Mouse (Mus musculus) hindbrain, embryonic 12.5 days (tissue): Measurements from ENCODE around the gene Olfr91. TPM values are rescaled to one million over a fixed set of nuclear protein-coding genes. Genes with fewer than 3 reads are reported as not detected.

Experiments used
- ATAC-seq: fragments of 200-750 bp; cut with Nextera tagmentation; 2 replicates; pipeline ENCODE4 v1.8.0; 2017; ENCODE audit warnings: moderate TSS enrichment; ENCODE audit not compliant: low FRiP score
- H3K27ac ChIP-seq: fragments of 300-500 bp; sonication (generic); 2 replicates; pipeline ENCODE4 v1.5.1; 2016; ENCODE audit warnings: mild to moderate bottlenecking
- H3K27me3 ChIP-seq: fragments of 300-500 bp; sonication (generic); 2 replicates; pipeline ENCODE4 v1.6.1; 2016; ENCODE audit warnings: mild to moderate bottlenecking
- H3K36me3 ChIP-seq: fragments of 300-500 bp; sonication (generic); 2 replicates; pipeline ENCODE4 v1.6.1; 2016; ENCODE audit warnings: mild to moderate bottlenecking
- H3K4me1 ChIP-seq: fragments of 300-500 bp; sonication (generic); 2 replicates; pipeline ENCODE4 v1.6.1; 2016
- H3K4me2 ChIP-seq: fragments of 300-500 bp; sonication (generic); replicated peaks from 2 replicates; pipeline ENCODE4 v1.6.1; 2016; ENCODE audit warnings: mild to moderate bottlenecking
- H3K4me3 ChIP-seq: fragments of 300-500 bp; sonication (generic); 2 replicates; pipeline ENCODE4 v1.5.1; 2016; ENCODE audit warnings: mild to moderate bottlenecking
- H3K9ac ChIP-seq: fragments of 300-500 bp; sonication (generic); 2 replicates; pipeline ENCODE4 v1.6.1; 2016; ENCODE audit warnings: mild to moderate bottlenecking, moderate library complexity
- H3K9me3 ChIP-seq: fragments of 300-500 bp; sonication (generic); replicated peaks from 2 replicates; pipeline ENCODE4 v1.6.1; 2016; ENCODE audit warnings: mild to moderate bottlenecking
- WGBS: fragments of 180-500 bp; shearing (Covaris S2); methylation state at CpG from one replicate; pipeline ENCODE4 v1.1.7; 2016; 5-methylcytosine and 5-hydroxymethylcytosine counted together
- polyA plus RNA-seq: library from polyadenylated mRNA; unstranded; fragments of >200 nt; fragmentation: Nextera tagmentation; extraction: Ambion mirVana; gene quantifications from 2 replicates; pipeline ENCODE4 v1.2.1, GENCODE M21; 2016

Olfr91 gene
- polyA plus RNA-seq, 1 experiment from 2014 or later: 0.05 TPM

DNA sequence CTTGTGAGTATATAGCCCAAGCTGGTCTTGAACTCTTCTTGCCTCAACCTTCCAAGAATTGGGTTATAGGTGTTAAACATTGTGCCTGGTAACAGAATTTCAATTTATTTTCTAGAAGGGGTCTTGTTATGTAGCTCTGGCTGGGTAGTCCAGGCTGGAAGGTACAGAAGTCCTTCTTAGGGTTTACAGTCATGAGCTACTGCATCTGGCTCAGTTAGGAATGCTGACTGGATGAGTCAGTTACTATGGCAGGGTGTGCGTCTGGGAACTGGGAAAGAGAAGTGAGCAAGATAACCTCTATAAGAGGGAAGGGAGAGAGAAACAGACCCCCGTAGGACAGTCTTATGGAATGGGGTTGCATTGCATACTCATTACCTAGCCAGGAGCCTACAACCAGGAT lies 22.3 kb downstream of the Olfr91 start:
- 91% methylated on average over 2 of the region's 2 CpGs for WGBS
- H3K4me3 ChIP-seq: no peak overlapping the region
- ATAC-seq: no peak
- H3K4me1 ChIP-seq: peaks cover 19% of the 10 kb centered on the region
- no peaks in the 10 kb centered on the region for H3K27me3 ChIP-seq
- H3K4me2 ChIP-seq: no peak overlapping the region
- peaks cover 57% of the 10 kb centered on the region for H3K36me3 ChIP-seq
- H3K27ac ChIP-seq: no peak overlapping the region
- H3K9me3 ChIP-seq: no peaks in the 10 kb centered on the region
- H3K9ac ChIP-seq: no peak overlapping the region

DNA sequence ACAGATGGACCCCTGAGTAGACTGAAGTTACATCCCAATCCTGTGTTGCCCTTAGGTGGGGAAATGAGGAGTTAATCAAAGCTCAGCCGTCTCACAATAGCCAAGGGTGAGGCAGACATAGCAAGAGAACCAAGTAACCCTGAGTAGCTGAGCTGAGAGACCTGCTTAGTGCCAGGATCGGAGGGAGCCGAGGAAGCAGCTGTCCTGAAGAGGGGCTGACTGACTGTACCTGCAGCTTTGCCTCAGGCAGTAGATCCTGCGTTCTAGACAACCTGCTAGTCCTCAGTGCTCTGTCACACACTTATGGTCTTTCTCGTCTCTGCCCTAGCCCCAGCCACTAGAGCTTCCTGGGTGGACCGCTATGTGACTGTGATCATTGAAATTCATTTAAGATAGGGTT lies 22.9 kb downstream of the Olfr91 start:
- Histone ChIP-seq H3K9me3 (no peaks in the 10 kb centered on the region), H3K4me1 (peaks cover 19% of the 10 kb centered on the region), H3K4me2 (no peak overlapping the region), H3K27ac (no peak overlapping the region), H3K36me3 (peaks cover 63% of the 10 kb centered on the region), H3K9ac (no peak overlapping the region), H3K27me3 (no peaks in the 10 kb centered on the region), H3K4me3 (no peak overlapping the region)
- no peak for ATAC-seq
- WGBS: 87% methylated on average over 6 of the region's 6 CpGs

DNA sequence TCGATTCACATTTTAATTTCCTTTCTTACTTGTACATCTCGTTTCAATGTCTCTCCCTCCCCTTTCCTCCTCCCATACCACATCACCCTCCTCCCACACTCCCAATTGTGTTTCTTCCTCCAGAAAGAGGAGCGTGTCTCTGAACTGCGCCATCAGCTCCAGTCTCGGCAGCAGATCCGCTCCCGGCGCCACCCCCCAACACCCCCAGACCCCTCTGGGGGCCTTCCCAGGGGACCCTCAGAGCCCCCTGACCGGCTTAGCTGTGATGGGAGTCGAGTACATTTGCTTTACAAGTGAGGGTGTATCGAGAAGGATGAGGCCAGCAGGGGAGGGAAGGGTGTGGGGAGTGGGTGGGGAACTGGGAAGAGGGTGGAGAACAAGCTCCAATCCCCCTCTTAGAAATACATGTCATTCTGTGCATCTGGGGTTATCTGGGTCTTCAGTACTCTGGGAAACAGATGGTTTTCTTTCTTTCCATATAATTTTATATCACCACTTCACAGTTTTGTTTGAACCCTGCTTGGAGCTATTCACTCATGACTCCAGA lies 25.3 kb downstream of the Olfr91 start:
- Histone ChIP-seq H3K27ac (no peak overlapping the region), H3K4me2 (no peak overlapping the region), H3K4me3 (no peak overlapping the region), H3K4me1 (peaks cover 7% of the 10 kb centered on the region), H3K9me3 (no peaks in the 10 kb centered on the region), H3K27me3 (no peaks in the 10 kb centered on the region), H3K36me3 (peaks cover 87% of the 10 kb centered on the region), H3K9ac (no peak overlapping the region)
- peak; percentile 48; the same call in 1 of the 2 replicates for ATAC-seq
- 35% methylated on average over 11 of the region's 11 CpGs for WGBS

DNA sequence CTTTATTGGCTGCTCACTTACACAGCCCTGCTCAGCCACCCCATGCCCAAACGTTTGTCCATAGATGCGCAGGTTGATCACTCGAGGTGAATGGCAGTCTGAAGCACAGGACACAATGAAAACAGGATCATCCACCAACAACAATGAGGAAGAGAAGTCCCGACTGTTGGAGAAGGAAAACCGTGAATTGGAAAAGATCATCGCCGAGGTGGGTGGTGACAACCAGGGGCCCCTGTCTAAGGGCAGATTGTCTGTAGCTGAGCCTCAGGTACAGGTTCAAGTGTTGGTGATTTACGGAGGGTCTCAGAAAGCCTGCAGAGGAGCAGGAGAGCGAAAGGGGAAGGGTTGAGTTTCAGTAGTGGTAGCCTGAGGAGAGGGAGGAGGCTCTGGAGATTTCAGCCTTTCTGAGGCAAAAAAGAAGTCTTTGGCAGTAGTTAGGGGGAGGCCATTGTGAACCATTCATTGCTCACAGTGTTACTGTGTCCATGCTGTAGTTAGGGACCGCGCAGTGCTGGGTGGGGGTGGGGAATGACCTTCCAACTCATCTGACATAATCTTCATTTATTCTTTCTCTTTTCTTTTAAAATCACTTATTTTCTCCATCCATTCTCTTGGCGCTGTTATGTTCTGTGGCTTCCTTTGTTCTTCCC lies 25.9 kb downstream of the Olfr91 start:
- no peak overlapping the region for H3K4me3 ChIP-seq
- no peak overlapping the region for H3K9ac ChIP-seq
- H3K27ac ChIP-seq: 0 out of 2 replicates have a peak overlapping the region, but pooled peaks have one; percentile 35
- peaks cover 7% of the 10 kb centered on the region for H3K4me1 ChIP-seq
- no peak overlapping the region for H3K4me2 ChIP-seq
- no peaks in the 10 kb centered on the region for H3K27me3 ChIP-seq
- H3K9me3 ChIP-seq: no peaks in the 10 kb centered on the region
- peaks cover 93% of the 10 kb centered on the region for H3K36me3 ChIP-seq
- WGBS: 52% methylated on average over 12 of the region's 12 CpGs
- peak; percentile 52 for ATAC-seq

GRCm38 (mm10) chr17:37070121-37070520 lies 28.0 kb downstream of the Olfr91 start:
- no peaks in the 10 kb centered on the region for H3K9me3 ChIP-seq
- H3K4me2 ChIP-seq: no peak overlapping the region
- H3K27ac ChIP-seq: no peak overlapping the region
- no peaks in the 10 kb centered on the region for H3K27me3 ChIP-seq
- H3K9ac ChIP-seq: no peak overlapping the region
- peaks cover 92% of the 10 kb centered on the region for H3K36me3 ChIP-seq
- ATAC-seq: no peak
- WGBS: 83% methylated on average over 8 of the region's 8 CpGs
- peaks cover 7% of the 10 kb centered on the region for H3K4me1 ChIP-seq
- no peak overlapping the region for H3K4me3 ChIP-seq

- WGBS: 85% methylated on average over 1 of the region's 1 CpGs
- Histone ChIP-seq H3K4me3 (no peak overlapping the region), H3K36me3 (peaks cover 92% of the 10 kb centered on the region), H3K4me2 (no peak overlapping the region), H3K9ac (no peak overlapping the region), H3K4me1 (peaks cover 7% of the 10 kb centered on the region), H3K27ac (no peak overlapping the region), H3K27me3 (no peaks in the 10 kb centered on the region), H3K9me3 (no peaks in the 10 kb centered on the region)
- no peak for ATAC-seq
Observed at GRCm38 (mm10) chr17:37067861-37068260, 30.2 kb downstream of the Olfr91 start.

DNA sequence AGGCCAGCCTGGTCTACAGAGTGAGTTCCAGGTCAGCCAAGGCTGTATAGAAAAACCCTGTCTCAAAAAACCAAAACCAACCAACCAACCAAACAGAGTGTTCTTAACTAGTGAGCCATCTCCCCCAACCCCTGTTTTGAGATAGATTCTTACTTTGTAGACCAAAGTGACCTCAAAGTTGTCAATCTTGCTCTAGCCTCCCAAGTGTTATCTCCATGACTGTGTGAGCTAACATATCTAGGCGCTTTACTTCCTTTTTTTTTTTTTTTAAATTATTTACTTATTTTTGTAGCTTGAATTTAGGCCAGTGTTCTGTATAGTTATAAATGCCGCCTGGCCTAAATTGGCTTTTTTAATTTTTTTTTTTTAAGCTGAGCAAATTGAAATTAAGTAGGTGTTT lies 32.1 kb downstream of the Olfr91 start:
- Histone ChIP-seq H3K27ac (no peak overlapping the region), H3K9ac (no peak overlapping the region), H3K4me1 (no peaks in the 10 kb centered on the region), H3K4me3 (no peak overlapping the region), H3K4me2 (no peak overlapping the region), H3K36me3 (peaks cover 96% of the 10 kb centered on the region), H3K9me3 (no peaks in the 10 kb centered on the region), H3K27me3 (no peaks in the 10 kb centered on the region)
- no peak for ATAC-seq
- 99% methylated on average over 2 of the region's 2 CpGs for WGBS

DNA sequence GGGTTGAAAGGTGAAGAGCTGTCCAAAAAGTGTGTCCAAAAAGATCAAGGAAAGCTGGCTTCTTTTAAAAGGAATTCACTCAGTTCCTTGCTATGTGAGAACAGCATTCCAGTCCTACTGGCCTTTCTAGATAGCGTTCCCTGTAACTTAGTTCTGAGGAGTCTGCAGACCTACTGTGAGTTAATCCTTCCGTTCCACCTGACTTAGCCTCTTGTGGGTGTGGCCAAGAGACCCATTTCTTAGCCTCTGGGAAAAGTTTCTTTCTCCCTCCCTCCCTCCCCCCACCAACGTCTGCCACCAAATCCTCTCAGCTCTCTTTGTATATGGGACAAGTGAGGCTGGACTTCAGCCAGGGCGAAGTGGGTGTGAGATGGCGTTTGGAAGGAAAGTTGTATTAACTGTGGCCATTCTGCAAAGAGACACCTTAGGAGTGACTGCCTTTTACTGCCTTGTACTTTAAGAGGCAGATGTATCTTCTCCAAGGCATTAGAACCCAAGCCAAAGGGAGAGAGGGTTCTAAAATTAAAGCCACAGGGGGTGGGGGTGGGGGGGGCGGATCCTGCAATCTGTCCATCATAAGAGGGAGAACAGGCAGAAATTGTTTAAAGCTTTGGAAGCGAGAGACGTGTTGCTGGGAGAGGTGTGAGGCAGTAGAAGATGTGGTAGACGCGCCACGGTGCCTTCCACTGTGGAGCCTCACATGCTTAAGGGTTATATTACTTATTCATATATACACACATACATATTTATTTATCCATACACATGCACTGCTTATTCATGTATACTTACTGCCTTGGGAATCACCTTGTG lies 34.2 kb downstream of the Olfr91 start:
- no peak for ATAC-seq
- Histone ChIP-seq H3K9me3 (no peaks in the 10 kb centered on the region), H3K4me1 (no peaks in the 10 kb centered on the region), H3K4me3 (no peak overlapping the region), H3K27ac (no peak overlapping the region), H3K9ac (no peak overlapping the region), H3K27me3 (no peaks in the 10 kb centered on the region), H3K36me3 (peaks cover 92% of the 10 kb centered on the region), H3K4me2 (no peak overlapping the region)
- WGBS: 84% methylated on average over 11 of the region's 11 CpGs

- ATAC-seq: no peak
- Histone ChIP-seq H3K27ac (no peak overlapping the region), H3K4me1 (no peaks in the 10 kb centered on the region), H3K36me3 (peaks cover 88% of the 10 kb centered on the region), H3K27me3 (no peaks in the 10 kb centered on the region), H3K4me3 (no peak overlapping the region), H3K4me2 (no peak overlapping the region), H3K9ac (no peak overlapping the region), H3K9me3 (no peaks in the 10 kb centered on the region)
- WGBS: 77% methylated on average over 10 of the region's 10 CpGs
Observed at GRCm38 (mm10) chr17:37063063-37063462, 35.0 kb downstream of the Olfr91 start.

- no peaks in the 10 kb centered on the region for H3K9me3 ChIP-seq
- no peak overlapping the region for H3K4me2 ChIP-seq
- no peaks in the 10 kb centered on the region for H3K27me3 ChIP-seq
- H3K4me1 ChIP-seq: no peaks in the 10 kb centered on the region
- H3K4me3 ChIP-seq: no peak overlapping the region
- no peak overlapping the region for H3K27ac ChIP-seq
- H3K9ac ChIP-seq: no peak overlapping the region
- no peak for ATAC-seq
- H3K36me3 ChIP-seq: peaks cover 84% of the 10 kb centered on the region
- WGBS: 85% methylated on average over 10 of the region's 10 CpGs
Observed at GRCm38 (mm10) chr17:37062101-37062641, 35.9 kb downstream of the Olfr91 start.

- no peak overlapping the region for H3K27ac ChIP-seq
- H3K4me1 ChIP-seq: 0 out of 2 replicates have a peak, but pooled peaks cover 2% of the 10 kb centered on the region
- WGBS: 76% methylated on average over 3 of the region's 3 CpGs
- H3K27me3 ChIP-seq: no peaks in the 10 kb centered on the region
- no peak for ATAC-seq
- no peak overlapping the region for H3K4me3 ChIP-seq
- H3K9ac ChIP-seq: no peak overlapping the region
- H3K36me3 ChIP-seq: peaks cover 83% of the 10 kb centered on the region
- H3K4me2 ChIP-seq: no peak overlapping the region
- no peaks in the 10 kb centered on the region for H3K9me3 ChIP-seq
Observed at GRCm38 (mm10) chr17:37061435-37061834, 36.6 kb downstream of the Olfr91 start.

DNA sequence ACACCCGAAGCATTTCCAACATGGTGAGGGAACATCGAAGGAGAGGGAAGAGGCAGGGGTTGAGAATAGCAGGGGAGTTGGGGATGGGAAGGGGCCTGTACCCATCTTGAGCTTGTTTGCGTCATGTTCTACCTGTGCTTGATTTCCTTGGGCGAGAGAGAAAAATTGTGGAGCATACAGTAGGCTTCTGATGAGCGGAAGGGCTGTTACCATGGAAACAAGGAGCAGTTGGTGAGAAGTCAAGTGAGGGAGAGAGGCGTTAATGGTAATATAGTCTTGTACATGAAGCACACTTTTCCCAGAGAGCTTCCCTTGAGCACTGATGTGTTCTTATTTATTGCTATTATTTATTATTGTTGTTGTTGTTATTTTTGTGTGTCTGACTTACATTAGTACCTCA lies 41.1 kb downstream of the Olfr91 start:
- Histone ChIP-seq H3K36me3 (peaks cover 75% of the 10 kb centered on the region), H3K4me3 (no peak overlapping the region), H3K9ac (no peak overlapping the region), H3K27ac (no peak overlapping the region), H3K4me2 (no peak overlapping the region), H3K27me3 (no peaks in the 10 kb centered on the region), H3K9me3 (no peaks in the 10 kb centered on the region), H3K4me1 (peaks cover 15% of the 10 kb centered on the region)
- no peak for ATAC-seq
- WGBS: 84% methylated on average over 6 of the region's 6 CpGs
